Mouse (Mus musculus): ENCODE measurements at regions not wholly inside any gene's neighbourhood (a gene's known extent, or its start where the extent isn't known, plus 50 kb on each side); places are given as distances from the start of the nearest gene placed in this dataset.
A peak's percentile ranks its signal among the peaks of the same experiment; 100 is the strongest.

DNA sequence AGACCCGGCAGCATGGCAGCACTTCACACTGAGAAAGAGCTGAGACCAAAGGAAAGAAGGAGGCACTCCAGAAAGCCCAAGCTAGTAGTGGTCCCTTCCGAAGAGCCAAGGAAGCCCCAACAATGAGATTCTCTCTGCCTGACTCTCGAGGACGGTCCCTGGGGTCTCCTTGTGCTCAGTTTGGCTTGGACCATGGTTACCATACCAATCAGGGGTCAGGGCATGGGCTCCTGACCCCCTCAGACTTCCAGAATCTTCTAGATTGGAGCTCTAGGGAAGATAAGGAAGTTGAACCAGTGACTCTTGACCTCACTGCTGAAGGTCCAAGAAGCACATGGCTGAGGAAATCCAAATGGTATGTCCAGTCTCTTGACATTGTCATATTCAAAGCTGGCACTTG, 53.0 kb upstream of the Cplx2 start:
- DNase-seq (ENCODE audit: low read depth, low spot score) = no peak

DNA sequence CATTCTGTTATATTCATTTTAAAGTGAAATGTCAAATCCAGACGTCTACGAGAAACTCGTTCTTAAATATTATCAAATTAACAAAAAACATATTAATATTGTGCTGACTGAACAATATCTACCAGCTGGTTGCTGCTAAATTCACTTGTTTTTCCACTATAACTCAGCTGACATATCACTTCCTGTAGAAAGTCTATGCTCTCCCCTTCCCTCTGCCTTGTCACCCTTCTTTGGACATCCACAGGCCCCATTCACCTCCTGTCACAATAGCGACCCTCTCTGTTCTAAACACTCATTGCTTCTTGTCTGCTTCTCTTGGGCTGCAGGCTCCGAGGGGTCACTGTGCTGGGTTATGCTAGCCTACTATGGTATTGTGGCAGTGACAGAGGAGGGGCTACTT, 52.5 kb upstream of the Cplx2 start:
- DNase-seq (ENCODE audit: low read depth, low spot score) = no peak

DNA sequence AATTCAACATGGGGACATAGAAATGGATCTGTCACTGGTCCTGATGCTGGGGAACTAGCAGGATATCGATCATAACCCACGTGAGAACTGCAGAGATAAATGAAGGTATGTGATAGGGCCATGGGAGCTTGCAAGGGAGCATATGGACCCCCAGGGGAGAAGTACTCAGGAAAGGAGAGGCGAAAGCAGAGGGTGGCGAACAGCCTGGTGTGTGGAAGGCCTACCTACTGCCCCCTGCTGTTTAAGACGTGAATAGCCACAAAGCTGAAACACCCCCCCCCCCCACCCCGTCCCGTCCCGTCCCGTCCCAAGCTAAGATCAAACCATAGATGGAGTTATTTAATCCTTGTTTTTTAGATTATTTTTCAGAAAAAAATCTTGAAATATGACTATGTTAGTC, 50.9 kb upstream of the Cplx2 start:
- DNase-seq (ENCODE audit: low read depth, low spot score) = peak; percentile 14

DNA sequence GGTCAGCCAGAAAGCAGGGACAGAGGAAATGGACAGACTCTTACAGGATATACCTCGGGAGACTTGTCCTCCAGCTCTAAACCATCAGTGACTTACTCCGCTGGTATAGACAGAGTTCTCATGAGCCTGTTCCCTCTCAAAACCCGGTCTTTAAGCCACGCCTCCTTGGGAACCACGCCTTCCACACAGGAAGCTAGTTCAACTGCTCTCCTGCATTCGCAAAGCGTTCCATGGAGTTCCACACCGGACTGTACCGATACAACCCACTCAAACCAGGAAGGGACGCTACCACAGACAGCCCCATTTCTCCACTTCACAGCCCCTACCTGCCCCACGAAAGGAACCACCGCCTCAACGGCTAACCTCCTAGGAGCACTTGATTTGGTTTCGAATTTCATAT, 50.1 kb upstream of the Cplx2 start:
- no peak for DNase-seq (ENCODE audit: low read depth, low spot score)

Measured in CD4-positive, CD25-positive, alpha-beta regulatory T cell, adult 2 months (primary cell).